Mouse (Mus musculus): ENCODE measurements around the gene Gys1.

- TF ChIP-seq CHD2 (IDR thresholded peaks at IDR 0.05; ENCODE audit: low read depth, low read length) = no peak
- TF ChIP-seq ZC3H11A (IDR thresholded peaks at IDR 0.05; ENCODE audit: borderline replicate concordance, low read depth, low read length) = no peak
- TF ChIP-seq ZNF384 (IDR thresholded peaks at IDR 0.05; ENCODE audit: low read depth, low read length) = no peak
- no peak for TF ChIP-seq MAFK (IDR thresholded peaks at IDR 0.05; ENCODE audit: insufficient read depth, low read depth, low read length)
- TF ChIP-seq HCFC1 (IDR thresholded peaks at IDR 0.05; ENCODE audit: borderline replicate concordance, insufficient read depth, low read length) = no peak
Observed at GRCm38 (mm10) chr7:45403532-45404261, 30.9 kb upstream of the Gys1 start.
